ENCODE assay signal across 13 mouse cellular contexts in genomic region chr6:121250406-121250805, GRCm38 (mm10). TPM values are rescaled to one million over a fixed set of nuclear protein-coding genes. Genes with fewer than 3 reads are reported as not detected.
"Had no signal": no experiment of that assay in that cellular context is flagged by ENCODE, and none has a peak within 500 bp of the region (broad histone marks: within the 10 kb centered on the region; RNA-seq: fewer than 3 reads in every experiment).

No protein-coding gene starts in this region.

- H3K9ac ChIP-seq: limb, embryonic 15.5 days; midbrain, embryonic 12.5 days; neural tube, embryonic 13.5 days; stomach, embryonic 15.5 days had no signal

- H3K9me3 ChIP-seq: limb, embryonic 15.5 days; midbrain, embryonic 12.5 days; neural tube, embryonic 13.5 days; stomach, embryonic 15.5 days had no signal

- H3K27ac ChIP-seq: left cerebral cortex, adult 2 months; limb, embryonic 15.5 days; midbrain, embryonic 12.5 days; neural tube, embryonic 13.5 days; stomach, embryonic 15.5 days had no signal

- DNase-seq: lung, adult 18-20 months; right cerebral cortex, postnatal 14 days; thymus, adult 2 months; thymus, postnatal 25 days had no signal

- H3K4me1 ChIP-seq: limb, embryonic 15.5 days; midbrain, embryonic 12.5 days; stomach, embryonic 15.5 days had no signal

- H3K4me3 ChIP-seq: left cerebral cortex, adult 2 months; limb, embryonic 15.5 days; midbrain, embryonic 12.5 days; neural tube, embryonic 13.5 days; stomach, embryonic 15.5 days had no signal

- ATAC-seq: hindbrain, embryonic 16.5 days; inflammation-experienced regulatory T-cells, adult 6 months; intestine, postnatal 0 days; midbrain, embryonic 16.5 days had no signal

- H3K27me3 ChIP-seq: limb, embryonic 15.5 days; stomach, embryonic 15.5 days had no signal

- H3K4me2 ChIP-seq: limb, embryonic 15.5 days; midbrain, embryonic 12.5 days; neural tube, embryonic 13.5 days; stomach, embryonic 15.5 days had no signal

- H3K36me3 ChIP-seq: limb, embryonic 15.5 days; midbrain, embryonic 12.5 days; neural tube, embryonic 13.5 days; stomach, embryonic 15.5 days had no signal

RNA-seq across cellular contexts. Expression of gene Tuba8, which starts 39.9 kb away (rescaled TPM):
- polyA plus RNA-seq: midbrain, embryonic 12.5 days had no signal
